27 mouse cellular contexts compared by ENCODE assay signal in the genomic region with DNA sequence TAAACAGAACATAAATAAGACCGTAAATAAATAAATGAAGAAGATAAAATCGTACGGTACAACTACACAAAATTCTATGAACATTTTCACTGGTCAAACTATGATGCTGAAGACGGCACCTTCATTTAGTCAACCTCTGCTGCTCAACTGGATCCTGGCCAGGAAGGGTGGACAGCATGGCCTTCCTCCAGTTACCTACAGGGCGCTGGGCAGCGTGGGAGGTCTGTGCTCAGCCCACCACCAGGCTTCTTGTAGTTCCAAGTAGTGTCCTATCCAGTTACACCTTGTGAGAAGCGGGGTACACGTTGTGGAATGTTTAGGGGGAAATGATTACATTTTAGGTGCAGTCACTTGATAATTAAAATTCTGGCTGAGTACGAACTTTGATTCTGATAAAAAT. TPM values are rescaled to one million over a fixed set of nuclear protein-coding genes. Genes with fewer than 3 reads are reported as not detected.
"Had no signal": no experiment of that assay in that cellular context is flagged by ENCODE, and none has a peak within 500 bp of the region (broad histone marks: within the 10 kb centered on the region; RNA-seq: fewer than 3 reads in every experiment).

No protein-coding gene starts in this region.

- H3K27me3 ChIP-seq: hindbrain, embryonic 12.5 days; intestine, embryonic 15.5 days; limb, embryonic 12.5 days; liver, embryonic 13.5 days; liver, embryonic 15.5 days had no signal

- H3K4me3 ChIP-seq: gastrocnemius, adult 2 months; heart, adult 2 months; hindbrain, embryonic 10.5 days; hindbrain, embryonic 12.5 days; intestine, embryonic 15.5 days; layer of hippocampus, adult 2 months; left cerebral cortex, adult 2 months; limb, embryonic 10.5 days; limb, embryonic 12.5 days; liver, embryonic 13.5 days; liver, embryonic 15.5 days had no signal

- ATAC-seq: hindbrain, embryonic 16.5 days; inflammation-experienced regulatory T-cells, adult 6 months; intestine, embryonic 15.5 days; intestine, postnatal 0 days had no signal

- H3K9ac ChIP-seq: hindbrain, embryonic 12.5 days; hindbrain, embryonic 14.5 days; intestine, embryonic 15.5 days; limb, embryonic 12.5 days; liver, embryonic 13.5 days; liver, embryonic 15.5 days had no signal

- H3K4me1 ChIP-seq: limb, embryonic 10.5 days; limb, embryonic 12.5 days; liver, embryonic 13.5 days; liver, embryonic 15.5 days had no signal

- H3K9me3 ChIP-seq: hindbrain, embryonic 10.5 days; hindbrain, embryonic 12.5 days; intestine, embryonic 15.5 days; limb, embryonic 10.5 days; limb, embryonic 12.5 days; liver, embryonic 13.5 days; liver, embryonic 15.5 days had no signal

- H3K27ac ChIP-seq: gastrocnemius, adult 2 months; heart, adult 2 months; hindbrain, embryonic 10.5 days; hindbrain, embryonic 12.5 days; hindbrain, embryonic 14.5 days; intestine, embryonic 15.5 days; layer of hippocampus, adult 2 months; left cerebral cortex, adult 2 months; limb, embryonic 10.5 days; limb, embryonic 12.5 days; liver, embryonic 13.5 days; liver, embryonic 15.5 days had no signal

- H3K36me3 ChIP-seq: hindbrain, embryonic 12.5 days had no signal

- DNase-seq: gastrocnemius, adult 2 months; gastrocnemius, postnatal 10 days; gastrocnemius, postnatal 25 days; heart, postnatal 10 days; heart, postnatal 4 days; kidney, adult 8-10 months; liver; liver, embryonic 13.5 days had no signal

- H3K4me2 ChIP-seq: heart, embryonic 11.5 days; hindbrain, embryonic 12.5 days; hindbrain, embryonic 14.5 days; intestine, embryonic 15.5 days; limb, embryonic 12.5 days; liver, embryonic 11.5 days; liver, embryonic 13.5 days; liver, embryonic 15.5 days had no signal

RNA-seq across cellular contexts. Expression of a gene that starts 2.6 kb away (rescaled TPM):
- polyA plus RNA-seq: heart, embryonic 11.5 days; heart, embryonic 14.5 days; heart, embryonic 16.5 days; hindbrain, embryonic 10.5 days; hindbrain, embryonic 12.5 days; hindbrain, embryonic 14.5 days; hindbrain, embryonic 16.5 days; inflammation-experienced regulatory T-cells, adult 6 months; intestine, embryonic 15.5 days; intestine, postnatal 0 days; limb, embryonic 10.5 days; limb, embryonic 12.5 days; liver, embryonic 11.5 days; liver, embryonic 13.5 days; liver, embryonic 15.5 days had no signal

RNA-seq across cellular contexts. Expression of a gene that starts 5.0 kb away (rescaled TPM):
- polyA plus RNA-seq: frontal cortex, adult 2 months; heart, adult 2 months; heart, embryonic 11.5 days; heart, embryonic 14.5 days; heart, embryonic 16.5 days; hindbrain, embryonic 10.5 days; hindbrain, embryonic 14.5 days; hindbrain, embryonic 16.5 days; inflammation-experienced regulatory T-cells, adult 6 months; intestine, embryonic 15.5 days; intestine, postnatal 0 days; limb, embryonic 10.5 days; limb, embryonic 12.5 days; limb, embryonic 14.5 days; liver, embryonic 11.5 days; liver, embryonic 13.5 days; liver, embryonic 15.5 days had no signal
